Mouse (Mus musculus): Measurements from ENCODE around the gene Ltb4r2.

Gene Ltb4r2

GRCm38 (mm10) chr14:55761163-55761562, at the start of gene Ltb4r2:
Gene Ltb4r2, plus strand, starts transcription at chr14:55761428.
- TF ChIP-seq GATA4 (IDR thresholded peaks at IDR 0.05; ENCODE audit: insufficient replicate concordance, low read length): no peak

GRCm38 (mm10) chr14:55711786-55712185, 49.4 kb upstream of the Ltb4r2 start:
- TF ChIP-seq GATA4 (IDR thresholded peaks at IDR 0.05; ENCODE audit: insufficient replicate concordance, low read length): no peak

GRCm38 (mm10) chr14:55713007-55713728, 48.1 kb upstream of the Ltb4r2 start:
- TF ChIP-seq GATA4 (IDR thresholded peaks at IDR 0.05; ENCODE audit: insufficient replicate concordance, low read length): no peak

GRCm38 (mm10) chr14:55713729-55714122, 47.5 kb upstream of the Ltb4r2 start, which contains the start of gene Tgm1:
Gene Tgm1, minus strand, starts transcription at chr14:55713926.
- no peak for TF ChIP-seq GATA4 (IDR thresholded peaks at IDR 0.05; ENCODE audit: insufficient replicate concordance, low read length)

- TF ChIP-seq GATA4 (IDR thresholded peaks at IDR 0.05; ENCODE audit: insufficient replicate concordance, low read length): no peak
Measured at GRCm38 (mm10) chr14:55714893-55715292, 46.3 kb upstream of the Ltb4r2 start.

- no peak for TF ChIP-seq GATA4 (IDR thresholded peaks at IDR 0.05; ENCODE audit: insufficient replicate concordance, low read length)
Measured at GRCm38 (mm10) chr14:55716271-55716670, 45.0 kb upstream of the Ltb4r2 start.

- no peak for TF ChIP-seq GATA4 (IDR thresholded peaks at IDR 0.05; ENCODE audit: insufficient replicate concordance, low read length)
Measured at GRCm38 (mm10) chr14:55716884-55717283, 44.3 kb upstream of the Ltb4r2 start.

GRCm38 (mm10) chr14:55719737-55720136, 41.5 kb upstream of the Ltb4r2 start:
- TF ChIP-seq GATA4 (IDR thresholded peaks at IDR 0.05; ENCODE audit: insufficient replicate concordance, low read length): no peak

GRCm38 (mm10) chr14:55720666-55721065, 40.6 kb upstream of the Ltb4r2 start:
- no peak for TF ChIP-seq GATA4 (IDR thresholded peaks at IDR 0.05; ENCODE audit: insufficient replicate concordance, low read length)

GRCm38 (mm10) chr14:55721076-55721475, 40.2 kb upstream of the Ltb4r2 start:
- TF ChIP-seq GATA4 (IDR thresholded peaks at IDR 0.05; ENCODE audit: insufficient replicate concordance, low read length): no peak

- TF ChIP-seq GATA4 (IDR thresholded peaks at IDR 0.05; ENCODE audit: insufficient replicate concordance, low read length): no peak
Measured at GRCm38 (mm10) chr14:55721700-55722437, 39.4 kb upstream of the Ltb4r2 start, which contains the start of gene Rabggta. Gene Rabggta, minus strand, starts transcription at chr14:55722263.

GRCm38 (mm10) chr14:55722438-55722945, 38.7 kb upstream of the Ltb4r2 start:
- no peak for TF ChIP-seq GATA4 (IDR thresholded peaks at IDR 0.05; ENCODE audit: insufficient replicate concordance, low read length)

- TF ChIP-seq GATA4 (IDR thresholded peaks at IDR 0.05; ENCODE audit: insufficient replicate concordance, low read length): no peak
Measured at GRCm38 (mm10) chr14:55723433-55723832, 37.8 kb upstream of the Ltb4r2 start.

- peak; percentile 52; the same call in 1 of the 2 replicates for TF ChIP-seq GATA4 (IDR thresholded peaks at IDR 0.05; ENCODE audit: insufficient replicate concordance, low read length)
Measured at GRCm38 (mm10) chr14:55724411-55724871, 36.8 kb upstream of the Ltb4r2 start.

GRCm38 (mm10) chr14:55726261-55726660, 35.0 kb upstream of the Ltb4r2 start:
- no peak for TF ChIP-seq GATA4 (IDR thresholded peaks at IDR 0.05; ENCODE audit: insufficient replicate concordance, low read length)
